Mouse (Mus musculus) layer of hippocampus, postnatal 36 days (tissue): ENCODE data around the gene Cul1. TPM values are rescaled to one million over a fixed set of nuclear protein-coding genes. Genes with fewer than 3 reads are reported as not detected.

Experiments
- DNase-seq, 2 experiments: peaks; one replicate each; pipeline ENCODE4 v3.0.0; 2022
- total RNA-seq, 2 experiments: library from RNA; stranded (reverse); gene quantifications; 2 replicates each; pipeline ENCODE4 v1.2.3; 2021

Gene Cul1
- total RNA-seq, 2 experiments from 2014 or later, result 105 to 107 TPM

DNA sequence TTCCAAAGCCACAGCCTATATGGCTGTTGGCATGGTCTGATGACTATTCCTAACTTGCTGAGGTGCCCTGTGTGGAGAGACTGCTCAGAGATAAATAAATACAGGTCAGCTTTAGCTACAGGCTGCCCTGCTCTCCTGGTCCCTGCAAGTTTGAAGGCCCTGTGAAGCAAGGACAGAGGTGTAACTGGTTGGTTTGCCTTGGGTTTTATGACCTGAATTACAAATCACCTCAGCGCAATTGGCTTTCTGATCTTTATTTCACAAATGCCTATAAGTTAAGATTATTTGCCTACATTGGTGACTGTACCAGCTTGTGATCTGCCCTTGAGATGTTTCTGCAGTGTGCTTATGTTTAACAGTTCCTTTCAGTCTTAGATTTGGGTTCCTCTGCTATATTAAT is 28.8 kb downstream of the Cul1 start:
- DNase-seq, result no peak

DNA sequence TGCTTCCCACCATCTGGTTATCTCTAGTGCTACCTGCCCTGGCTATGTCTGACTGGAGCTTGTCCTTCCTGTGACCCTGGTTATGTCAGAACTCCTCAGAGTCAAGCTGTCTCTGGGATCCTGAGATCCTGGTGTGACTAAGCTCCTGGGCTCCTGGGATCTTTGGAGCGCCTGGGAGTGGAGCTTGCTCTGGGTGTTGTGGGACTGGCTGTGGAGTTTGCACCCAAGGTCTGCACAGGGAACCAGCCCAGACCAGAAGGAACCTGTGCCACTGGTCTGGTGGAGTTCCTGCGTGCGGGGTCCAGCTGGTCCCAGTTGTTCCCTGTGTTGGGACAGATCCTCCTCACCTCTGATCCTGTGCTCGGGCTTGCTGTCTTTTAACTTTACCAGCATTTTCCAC is 41.4 kb downstream of the Cul1 start:
- no peak for DNase-seq

DNA sequence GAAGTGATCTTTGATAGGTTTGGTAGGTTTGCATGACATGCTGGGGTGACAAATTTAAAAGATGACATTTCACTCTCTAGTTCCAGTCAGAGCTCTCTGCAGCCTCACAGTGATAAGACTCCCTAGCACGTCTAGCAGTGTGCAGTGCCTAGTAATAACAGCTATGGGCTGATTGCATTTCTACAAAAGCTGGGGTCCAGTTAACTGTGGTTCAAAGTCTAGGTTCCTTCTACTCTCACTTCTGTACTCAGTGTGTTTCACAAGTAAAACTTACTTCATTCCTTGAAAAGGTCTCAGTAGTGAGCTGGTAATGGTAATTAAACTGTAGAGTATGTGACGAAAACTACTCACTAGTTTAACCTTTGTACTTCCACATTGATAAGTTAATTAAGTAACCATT is 66.8 kb downstream of the Cul1 start:
- DNase-seq, result no peak

DNA sequence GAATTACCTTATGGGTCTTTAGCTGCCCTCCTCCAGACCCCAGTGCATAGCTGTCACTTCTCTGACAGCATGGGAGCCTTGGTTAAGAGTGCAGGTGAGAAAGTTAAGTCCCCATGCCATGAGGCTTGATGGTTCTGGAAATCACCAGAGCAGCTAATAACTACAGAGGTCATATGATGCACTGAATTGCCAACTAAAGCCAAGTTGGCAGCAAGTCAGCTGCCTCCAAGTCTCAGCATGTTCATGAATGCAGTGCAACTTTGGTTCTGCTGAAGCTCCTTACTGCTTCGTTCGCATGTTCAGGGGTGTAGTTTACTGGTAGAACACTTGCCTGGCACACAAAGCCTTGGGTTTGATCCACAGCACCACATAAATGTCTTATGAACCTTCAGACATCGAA is 69.2 kb downstream of the Cul1 start:
- DNase-seq, result no peak

DNA sequence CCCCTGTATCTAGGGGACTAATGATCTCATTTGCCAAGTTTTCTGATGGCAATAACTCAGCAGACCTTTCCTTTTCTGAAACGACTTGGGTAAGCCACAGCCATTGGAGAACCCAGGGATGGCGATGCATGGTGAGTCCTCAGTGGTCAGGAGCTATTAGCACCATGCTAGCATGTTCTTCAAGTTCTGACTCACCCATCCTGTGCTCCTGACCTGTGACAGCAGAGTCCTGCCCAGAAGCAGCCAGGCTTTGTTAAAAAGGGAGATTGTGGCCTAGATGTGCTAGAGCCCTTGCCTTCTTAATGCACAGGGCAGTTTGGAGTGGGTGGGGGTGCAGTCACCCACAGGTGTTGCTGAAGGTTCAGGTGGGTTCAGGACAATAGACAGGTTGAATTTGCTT is 71.8 kb downstream of the Cul1 start:
- DNase-seq, result no peak

DNA sequence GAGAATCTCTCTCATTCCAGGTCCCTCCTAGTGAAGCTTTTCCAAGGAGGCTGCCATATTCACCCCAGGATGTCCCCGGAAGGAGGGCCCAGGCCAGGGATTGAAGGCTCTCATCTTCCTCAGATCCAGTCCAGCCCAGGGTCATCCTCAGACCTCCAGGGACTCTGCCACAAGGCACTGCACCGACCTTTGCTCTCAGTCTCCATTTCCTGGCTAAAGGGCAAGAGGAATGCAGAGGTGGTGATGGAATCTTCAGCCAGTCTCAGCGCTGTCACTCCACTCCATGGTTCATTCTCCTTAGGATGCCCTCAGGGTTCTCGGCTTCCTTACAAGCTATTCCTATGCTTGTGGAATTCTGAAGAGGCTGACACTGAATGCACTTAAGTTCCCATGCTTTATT is 73.2 kb downstream of the Cul1 start:
- DNase-seq, result no peak

DNA sequence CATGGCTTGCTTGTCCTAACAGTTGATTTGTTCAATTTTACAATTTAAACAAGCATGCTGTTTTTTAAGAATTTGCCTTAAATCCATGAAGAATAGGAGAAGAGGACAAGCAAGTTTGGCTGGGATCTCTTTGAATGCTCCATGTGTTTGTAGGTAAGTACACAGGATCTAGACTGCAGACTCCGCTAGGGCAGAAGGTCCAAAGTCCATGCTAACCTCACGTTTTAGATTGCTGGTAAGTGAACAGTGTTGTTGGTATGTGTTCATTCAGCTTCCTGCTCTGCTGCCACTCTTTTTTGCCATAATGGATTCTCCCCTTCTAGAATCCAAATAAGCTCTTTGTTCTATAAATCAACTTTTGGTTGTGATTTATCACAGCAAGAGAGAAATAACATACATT is 73.9 kb downstream of the Cul1 start:
- DNase-seq, result no peak

DNA sequence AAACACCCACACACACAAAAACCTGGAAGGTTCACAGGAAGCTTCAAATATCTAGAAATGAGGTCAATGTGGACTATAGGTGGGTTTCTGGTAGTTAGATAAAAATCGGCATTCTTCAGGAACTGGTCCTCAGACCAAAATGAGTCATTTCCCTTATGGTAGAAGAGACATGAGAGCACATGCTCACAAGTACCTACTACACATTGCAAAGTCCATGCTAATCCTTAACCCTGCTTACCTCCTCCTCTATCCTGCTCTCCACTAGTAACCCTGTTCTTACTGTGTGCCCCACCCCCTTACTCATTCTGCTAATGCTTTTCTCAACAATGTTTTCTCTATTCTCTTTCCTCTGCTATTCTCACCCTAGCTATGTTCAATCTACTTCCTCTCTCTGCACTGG is 74.5 kb downstream of the Cul1 start:
- no peak for DNase-seq

DNA sequence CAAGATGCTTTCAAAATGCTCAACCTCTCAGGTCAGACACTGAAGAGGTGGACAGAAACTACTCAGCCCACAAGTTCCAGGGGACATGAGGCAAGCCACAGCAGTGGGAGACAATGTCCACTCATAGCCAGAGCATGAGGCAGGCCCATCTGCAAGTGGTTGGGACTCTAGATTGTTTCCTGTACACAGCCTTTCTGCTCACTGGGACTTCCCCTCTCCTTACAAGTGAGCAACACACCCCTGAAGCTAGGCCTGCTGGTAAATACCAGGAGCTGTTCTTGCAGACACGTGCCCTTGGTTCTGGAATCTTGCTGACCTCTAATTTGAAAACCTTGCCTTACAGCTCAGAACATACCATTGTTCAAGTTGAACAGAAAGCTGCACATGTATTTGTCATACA is 79.3 kb downstream of the Cul1 start:
- no peak for DNase-seq

DNA sequence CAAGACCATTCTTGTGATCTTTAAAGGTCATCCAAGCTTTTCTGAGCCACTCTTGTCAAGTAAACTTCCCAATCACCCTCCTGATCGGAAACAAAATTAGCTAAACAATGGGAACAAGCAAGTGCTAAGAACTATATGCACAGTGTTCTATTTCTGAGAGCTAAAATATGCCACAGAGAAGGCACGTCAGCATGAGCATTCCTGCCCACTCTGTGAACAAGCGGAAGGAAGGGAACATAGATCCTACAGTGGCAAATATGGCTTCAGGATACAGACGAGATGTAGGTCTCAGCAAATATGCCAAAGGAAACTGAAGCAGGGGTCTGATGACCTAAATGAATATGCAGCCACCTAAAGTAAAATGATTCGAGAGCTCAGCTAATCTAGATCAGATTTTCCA is 82.1 kb downstream of the Cul1 start:
- no peak for DNase-seq

DNA sequence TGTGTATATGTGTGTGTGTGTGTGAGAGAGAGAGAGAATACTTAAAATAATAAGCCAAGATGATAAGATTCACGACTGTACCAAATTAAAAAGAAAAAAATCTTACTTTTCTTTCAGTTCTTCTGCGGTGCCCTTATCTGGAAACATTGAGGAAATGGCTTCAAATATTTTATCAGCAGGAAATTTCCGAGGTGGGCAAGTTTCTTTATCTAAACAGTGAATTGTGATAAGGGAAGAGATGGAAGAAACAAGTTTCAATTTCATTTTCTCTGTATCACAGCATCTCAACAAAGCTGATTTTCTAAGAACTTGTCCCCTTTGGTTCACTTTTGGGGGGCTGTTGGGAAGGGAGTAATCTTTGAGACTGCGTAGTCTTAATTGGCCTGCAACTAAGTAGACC is 99.1 kb downstream of the Cul1 start:
- no peak for DNase-seq

DNA sequence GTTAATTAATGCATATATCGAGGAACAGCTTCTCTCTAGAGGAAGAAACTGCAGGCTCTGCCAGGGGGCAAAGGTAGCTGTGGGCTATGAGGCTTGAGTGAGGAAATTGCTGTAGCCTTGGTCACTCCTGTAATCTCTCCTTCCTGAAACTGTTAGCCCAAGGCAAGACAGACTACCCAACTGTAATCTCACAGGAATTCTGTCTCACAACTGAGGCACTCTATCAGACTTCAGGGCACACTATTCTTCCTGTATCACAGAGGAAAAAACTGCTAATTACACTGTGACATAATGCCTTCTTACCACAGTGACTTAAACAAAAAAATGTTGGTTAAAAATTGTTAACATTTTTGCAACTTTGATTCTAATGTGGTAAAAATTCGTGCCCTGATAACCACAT is 106.1 kb downstream of the Cul1 start:
- no peak for DNase-seq

DNA sequence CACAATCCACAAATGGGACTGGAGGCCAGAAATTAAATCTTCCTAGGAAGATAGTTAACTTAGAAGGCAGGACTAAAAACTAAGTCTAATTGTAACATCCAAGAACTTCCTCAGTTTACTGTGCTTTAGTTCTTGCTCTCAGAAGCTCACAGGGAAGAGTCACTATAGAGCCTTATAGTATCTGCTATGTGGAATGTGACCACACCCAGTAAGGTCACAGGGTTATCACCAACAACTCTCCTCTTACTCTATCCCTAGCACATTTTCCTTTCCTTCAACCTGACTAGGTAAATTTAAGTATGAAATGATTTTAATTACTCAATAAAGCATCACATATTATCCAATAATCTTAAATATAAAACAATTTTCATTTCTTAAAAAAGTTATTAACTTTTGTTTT is 107.2 kb downstream of the Cul1 start:
- DNase-seq, result no peak

DNA sequence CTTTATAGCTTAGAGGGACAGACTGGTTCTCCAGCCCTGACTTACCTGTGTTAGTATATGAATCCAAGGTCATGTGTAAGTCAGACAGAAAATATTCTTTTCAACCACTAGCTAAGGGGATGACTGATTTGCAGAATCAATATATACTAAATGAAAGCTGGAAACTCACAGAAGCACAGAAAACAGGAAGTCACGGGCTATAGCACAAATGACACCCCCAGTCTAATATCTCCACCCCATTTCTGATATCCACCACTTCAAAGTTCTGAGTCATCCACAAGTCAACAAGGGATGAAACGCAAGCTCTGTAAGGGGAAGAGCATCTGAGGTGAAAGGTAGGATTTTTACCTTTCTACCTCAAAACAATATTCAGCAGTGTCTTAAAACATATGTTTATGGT is 107.6 kb downstream of the Cul1 start:
- no peak for DNase-seq

DNA sequence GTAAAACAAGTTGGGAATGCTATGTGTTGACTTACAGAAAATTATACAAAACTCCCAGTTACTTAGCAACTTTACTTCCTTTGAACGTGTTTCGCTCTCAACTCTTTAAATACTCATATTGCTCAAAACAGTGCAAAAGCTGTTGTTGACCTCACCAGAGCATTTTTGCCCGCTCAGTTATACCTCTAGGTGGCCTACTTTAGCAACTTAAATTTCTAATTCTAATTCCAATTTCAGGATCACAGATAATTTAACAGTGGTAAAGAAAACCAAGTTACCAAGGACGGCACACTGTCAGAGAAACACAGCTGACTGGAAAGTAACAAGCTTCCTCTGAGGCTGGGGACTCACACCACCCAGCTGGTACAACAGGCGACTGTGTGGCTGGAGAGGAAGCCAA is 108.2 kb downstream of the Cul1 start:
- DNase-seq, result no peak

DNA sequence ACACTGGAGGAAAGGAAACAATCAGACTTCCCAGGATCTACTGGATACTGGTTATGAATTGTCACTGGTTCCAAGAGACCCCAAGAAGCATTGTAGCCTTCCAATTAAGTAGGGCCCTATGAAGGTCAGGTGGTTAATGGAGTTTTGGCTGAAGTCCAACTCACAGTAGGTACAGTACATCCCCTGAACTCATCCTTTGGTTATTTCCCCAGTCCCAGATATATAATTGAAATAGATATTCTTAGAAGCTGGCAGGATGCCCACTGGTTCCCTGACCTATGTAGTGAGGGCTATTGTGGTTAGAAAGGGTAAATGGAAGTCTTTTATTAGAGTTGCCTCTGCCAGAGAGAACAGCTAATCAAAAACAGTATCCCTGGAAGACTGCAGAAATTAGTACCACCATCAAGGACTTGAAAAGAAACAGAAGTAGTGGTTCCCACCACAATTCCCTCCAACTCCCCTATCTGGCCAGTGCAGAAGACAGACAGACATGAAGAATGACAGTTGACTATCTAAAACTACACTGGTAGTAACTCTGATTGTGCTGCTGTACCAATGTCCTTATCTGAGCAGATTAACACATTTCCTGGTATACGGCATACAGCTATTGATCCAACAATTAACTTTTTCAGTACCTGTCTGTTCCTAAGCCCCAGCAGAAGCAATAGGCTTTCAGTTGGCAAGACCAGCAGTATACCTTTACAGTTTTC is 112.3 kb downstream of the Cul1 start:
- DNase-seq, result no peak

DNA sequence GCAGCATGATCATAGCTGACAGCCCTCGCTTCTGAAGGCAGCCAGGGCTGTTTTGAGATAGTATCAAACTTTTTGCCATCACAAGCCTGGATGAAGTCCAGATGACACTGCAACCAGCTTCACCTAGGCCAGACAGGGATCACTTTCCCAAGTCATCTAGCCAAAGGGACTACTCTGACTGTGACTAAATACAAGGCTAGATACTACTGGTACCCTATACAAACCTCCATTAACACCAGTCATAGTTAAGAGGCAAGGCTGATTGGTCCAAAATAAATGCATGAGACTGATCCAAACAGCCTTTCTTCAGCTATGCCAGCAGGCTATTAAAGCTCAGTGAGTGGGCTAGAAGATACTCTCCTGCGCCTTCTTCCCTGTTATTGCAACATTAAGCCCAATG is 119.7 kb downstream of the Cul1 start:
- DNase-seq, result no peak

Other genes starting within 250 kb of the Cul1 start
- gene Ezh2, start 141.9 kb downstream of the Cul1 start, total RNA-seq, result 10 to 100 TPM; 16.5 to 17.4 TPM